8 mouse cellular contexts compared by ENCODE assay signal in genomic region chr12:82339221-82339861, GRCm38 (mm10).
DNase-seq lines count a peak whose midpoint lies in the region; ATAC-seq lines count a peak whose summit lies in the region.

No protein-coding gene starts in this region.

- no peaks in the 10 kb centered on the region for H3K9me3 ChIP-seq in liver, embryonic 11.5 days (ENCODE audit: control insufficient read depth, low read length)
- no peaks in the 10 kb centered on the region for H3K9me3 ChIP-seq in intestine, embryonic 14.5 days (ENCODE audit: control insufficient read depth, low read length)
- no peaks in the 10 kb centered on the region for H3K9me3 ChIP-seq in limb, embryonic 11.5 days (ENCODE audit: control insufficient read depth, low read length)
- no peaks in the 10 kb centered on the region for H3K9me3 ChIP-seq in neural tube, embryonic 14.5 days (ENCODE audit: control insufficient read depth, low read length)

- peaks cover 2% of the 10 kb centered on the region; the same call in 1 of the 2 replicates for H3K36me3 ChIP-seq in liver, embryonic 11.5 days (ENCODE audit: control insufficient read depth, insufficient read depth, low read length)
- H3K36me3 ChIP-seq in intestine, embryonic 14.5 days (ENCODE audit: control insufficient read depth, insufficient read depth, low read length), result peaks cover 8% of the 10 kb centered on the region
- 0 out of 2 replicates have a peak, but pooled peaks cover 2% of the 10 kb centered on the region for H3K36me3 ChIP-seq in limb, embryonic 11.5 days (ENCODE audit: control insufficient read depth, insufficient read depth, low read length)
- H3K36me3 ChIP-seq in neural tube, embryonic 14.5 days (ENCODE audit: control insufficient read depth, insufficient read depth, low read length), result no peaks in the 10 kb centered on the region

- no peak for ATAC-seq in liver, embryonic 11.5 days (replicated peaks; ENCODE audit: low FRiP score)
- no peak for ATAC-seq in intestine, embryonic 14.5 days (replicated peaks; ENCODE audit: low FRiP score, low TSS enrichment, low read depth)
- ATAC-seq in limb, embryonic 11.5 days (ENCODE audit: insufficient number of reproducible peaks, low FRiP score, low TSS enrichment, low read depth), result no peak
- ATAC-seq in neural tube, embryonic 14.5 days (ENCODE audit: low read depth), result peak; percentile 68; the same call in 1 of the 2 replicates
- no peak for ATAC-seq in erythroblast, adult 5-6 weeks (replicated peaks; ENCODE audit: low FRiP score, poor library complexity, severe bottlenecking)

- DNase-seq in liver, embryonic 11.5 days (ENCODE audit: low spot score), result no peak
- no peak for DNase-seq in liver
- DNase-seq in frontal cortex, postnatal 10 days (ENCODE audit: low spot score in 2 of 2), result peak; percentile 38 to 42
- DNase-seq in intestine, embryonic 14.5 days (ENCODE audit: low spot score), result peak; percentile 66
- peak; percentile 36 for DNase-seq in limb, embryonic 11.5 days (ENCODE audit: low spot score)
- no peak for DNase-seq in urinary bladder, postnatal 36 days (ENCODE audit: low spot score in 2 of 2)

- H3K4me1 ChIP-seq in liver, embryonic 11.5 days (replicated peaks; ENCODE audit: control insufficient read depth, insufficient read depth, low read length), result peaks cover 4% of the 10 kb centered on the region; the same call in 1 of the 2 replicates
- H3K4me1 ChIP-seq in intestine, embryonic 14.5 days (replicated peaks; ENCODE audit: control insufficient read depth, insufficient read depth, low read length), result peaks cover 14% of the 10 kb centered on the region
- peaks cover 11% of the 10 kb centered on the region for H3K4me1 ChIP-seq in limb, embryonic 11.5 days (ENCODE audit: control insufficient read depth, insufficient read depth, low read length)
- peaks cover 8% of the 10 kb centered on the region; the same call in 1 of the 2 replicates for H3K4me1 ChIP-seq in neural tube, embryonic 14.5 days (ENCODE audit: control insufficient read depth, insufficient read depth, low read length)

- peak overlapping the region; percentile 9; the same call in 1 of the 2 replicates for H3K4me2 ChIP-seq in liver, embryonic 11.5 days
- H3K4me2 ChIP-seq in intestine, embryonic 14.5 days (ENCODE audit: low read length), result peak overlapping the region; percentile 51
- H3K4me2 ChIP-seq in limb, embryonic 11.5 days (ENCODE audit: low read depth, severe bottlenecking), result peak overlapping the region; percentile 33
- H3K4me2 ChIP-seq in neural tube, embryonic 14.5 days (ENCODE audit: low read depth, low read length), result peak overlapping the region; percentile 54

- 48% methylated on average over 18 of the region's 18 CpGs for WGBS in liver, embryonic 11.5 days
- WGBS in intestine, embryonic 14.5 days, result 15% methylated on average over 18 of the region's 18 CpGs
- WGBS in limb, embryonic 11.5 days, result 29% methylated on average over 18 of the region's 18 CpGs
- WGBS in neural tube, embryonic 14.5 days, result 29% methylated on average over 18 of the region's 18 CpGs

- no peaks in the 10 kb centered on the region for H3K27me3 ChIP-seq in liver, embryonic 11.5 days (replicated peaks; ENCODE audit: control insufficient read depth, insufficient read depth, low read length)
- no peaks in the 10 kb centered on the region for H3K27me3 ChIP-seq in intestine, embryonic 14.5 days (replicated peaks; ENCODE audit: control insufficient read depth, insufficient read depth, low read length)
- no peaks in the 10 kb centered on the region for H3K27me3 ChIP-seq in limb, embryonic 11.5 days (ENCODE audit: control insufficient read depth, insufficient read depth, low read length)
- H3K27me3 ChIP-seq in neural tube, embryonic 14.5 days (ENCODE audit: control insufficient read depth, insufficient read depth, low read length), result no peaks in the 10 kb centered on the region

- H3K4me3 ChIP-seq in liver, embryonic 11.5 days (ENCODE audit: low read depth, low read length), result no peak overlapping the region
- peak overlapping the region; percentile 21 for H3K4me3 ChIP-seq in intestine, embryonic 14.5 days (ENCODE audit: low read depth, low read length)
- no peak overlapping the region for H3K4me3 ChIP-seq in limb, embryonic 11.5 days (ENCODE audit: low read depth, low read length)
- peak overlapping the region; percentile 20 for H3K4me3 ChIP-seq in neural tube, embryonic 14.5 days (ENCODE audit: low read depth, low read length)

- H3K27ac ChIP-seq in liver, embryonic 11.5 days (ENCODE audit: low read depth, low read length), result no peak overlapping the region
- H3K27ac ChIP-seq in intestine, embryonic 14.5 days (ENCODE audit: low read depth), result peak overlapping the region; percentile 47
- no peak overlapping the region for H3K27ac ChIP-seq in limb, embryonic 11.5 days (replicated peaks; ENCODE audit: low read depth, low read length)
- H3K27ac ChIP-seq in neural tube, embryonic 14.5 days (ENCODE audit: low read depth, low read length), result peak overlapping the region; percentile 1; the same call in 1 of the 2 replicates

- no peak overlapping the region for H3K9ac ChIP-seq in liver, embryonic 11.5 days (ENCODE audit: low read depth, low read length)
- H3K9ac ChIP-seq in intestine, embryonic 14.5 days (ENCODE audit: low read length), result 0 out of 2 replicates have a peak overlapping the region, but pooled peaks have one; percentile 27
- no peak overlapping the region for H3K9ac ChIP-seq in limb, embryonic 11.5 days (ENCODE audit: low read length)
- peak overlapping the region; percentile 37; the same call in 1 of the 2 replicates for H3K9ac ChIP-seq in neural tube, embryonic 14.5 days (replicated peaks; ENCODE audit: low read depth, low read length)

Comparison
In these comparisons a context has a peak if more than half of its experiments do, and no peak if none do; other contexts are left out.
1. DNase-seq: peak in frontal cortex, postnatal 10 days (2 of 2), intestine, embryonic 14.5 days (single experiment) and limb, embryonic 11.5 days (single experiment); none in liver, embryonic 11.5 days (single experiment), liver (single experiment) and urinary bladder, postnatal 36 days (0 of 2).
2. H3K27ac ChIP-seq: peak in intestine, embryonic 14.5 days (single experiment) and neural tube, embryonic 14.5 days (single experiment); none in liver, embryonic 11.5 days (single experiment) and limb, embryonic 11.5 days (single experiment).
3. H3K4me3 ChIP-seq: peak in intestine, embryonic 14.5 days (single experiment) and neural tube, embryonic 14.5 days (single experiment); none in liver, embryonic 11.5 days (single experiment) and limb, embryonic 11.5 days (single experiment).
4. H3K9ac ChIP-seq: peak in intestine, embryonic 14.5 days (single experiment) and neural tube, embryonic 14.5 days (single experiment); none in liver, embryonic 11.5 days (single experiment) and limb, embryonic 11.5 days (single experiment).
5. Peak in every context shown above with its lines, with median percentiles within 50 percentile points of each other: H3K4me2 ChIP-seq.